Mouse (Mus musculus) stomach, embryonic 15.5 days (tissue): ENCODE measurements around the gene Cul7. TPM values are rescaled to one million over a fixed set of nuclear protein-coding genes. Genes with fewer than 3 reads are reported as not detected.

Experiments used
- ATAC-seq: fragments of 200-750 bp; cut with Nextera tagmentation; 2 replicates; pipeline ENCODE4 v1.8.0; 2017; ENCODE audit warnings: low read depth, moderate number of reproducible peaks, moderate TSS enrichment; ENCODE audit not compliant: insufficient read depth, low FRiP score
- H3K27ac ChIP-seq: fragments of 300-500 bp; sonication (generic); 2 replicates; pipeline ENCODE4 v1.5.1; 2015; ENCODE audit warnings: mild to moderate bottlenecking, inconsistent platforms
- H3K27me3 ChIP-seq: fragments of 300-500 bp; sonication (generic); replicated peaks from 2 replicates; pipeline ENCODE4 v1.6.1; 2015; ENCODE audit warnings: inconsistent platforms
- H3K36me3 ChIP-seq: fragments of 300-500 bp; sonication (generic); 2 replicates; pipeline ENCODE4 v1.6.1; 2015; ENCODE audit warnings: inconsistent platforms
- H3K4me1 ChIP-seq: fragments of 300-500 bp; sonication (generic); 2 replicates; pipeline ENCODE4 v1.6.1; 2015; ENCODE audit warnings: inconsistent platforms
- H3K4me2 ChIP-seq: fragments of 300-500 bp; sonication (generic); 2 replicates; pipeline ENCODE4 v1.6.1; 2015; ENCODE audit warnings: mild to moderate bottlenecking, inconsistent platforms
- H3K4me3 ChIP-seq: fragments of 300-500 bp; sonication (generic); replicated peaks from 2 replicates; pipeline ENCODE4 v1.5.1; 2015; ENCODE audit warnings: inconsistent platforms
- H3K9ac ChIP-seq: fragments of 300-500 bp; sonication (generic); 2 replicates; pipeline ENCODE4 v1.6.1; 2015; ENCODE audit warnings: inconsistent platforms
- H3K9me3 ChIP-seq: fragments of 300-500 bp; sonication (generic); 2 replicates; pipeline ENCODE4 v1.6.1; 2016; ENCODE audit warnings: inconsistent platforms
- WGBS: fragments of 180-500 bp; shearing (Covaris S2); methylation state at CpG from one replicate; pipeline ENCODE4 v1.1.7; 2015; 5-methylcytosine and 5-hydroxymethylcytosine counted together
- polyA plus RNA-seq: library from polyadenylated mRNA; unstranded; fragments of >200 nt; fragmentation: Nextera tagmentation; extraction: Ambion mirVana; gene quantifications from 2 replicates; pipeline ENCODE4 v1.2.1, GENCODE M21; 2015

The Cul7 gene
- polyA plus RNA-seq, 1 experiment from 2014 or later, result 42.9 TPM

GRCm38 (mm10) chr17:46629685-46630441 is 20.3 kb upstream of the Cul7 start:
- peaks cover 47% of the 10 kb centered on the region for H3K4me1 ChIP-seq
- peak overlapping the region; percentile 96 for H3K27ac ChIP-seq
- H3K9me3 ChIP-seq, result no peaks in the 10 kb centered on the region
- peak overlapping the region; percentile 19; the same call in 1 of the 2 replicates for H3K9ac ChIP-seq
- H3K4me2 ChIP-seq, result peak overlapping the region; percentile 71
- peak; percentile 82 for ATAC-seq
- peak overlapping the region; percentile 89 for H3K4me3 ChIP-seq
- H3K27me3 ChIP-seq, result no peaks in the 10 kb centered on the region
- peaks cover 13% of the 10 kb centered on the region for H3K36me3 ChIP-seq
- 7% methylated on average over 12 of the region's 12 CpGs for WGBS

GRCm38 (mm10) chr17:46636831-46637523 is 13.2 kb upstream of the Cul7 start:
- Histone ChIP-seq H3K27ac (no peak overlapping the region), H3K27me3 (no peaks in the 10 kb centered on the region), H3K4me1 (peaks cover 9% of the 10 kb centered on the region), H3K4me2 (peak overlapping the region; percentile 36), H3K9me3 (no peaks in the 10 kb centered on the region), H3K9ac (no peak overlapping the region), H3K4me3 (no peak overlapping the region), H3K36me3 (peaks cover 32% of the 10 kb centered on the region)
- 21% methylated on average over 15 of the region's 15 CpGs for whole genome bisulfite sequencing
- ATAC-seq, result no peak

GRCm38 (mm10) chr17:46639929-46640328 is 10.2 kb upstream of the Cul7 start:
- no peak overlapping the region for H3K9ac ChIP-seq
- H3K27me3 ChIP-seq, result no peaks in the 10 kb centered on the region
- WGBS, result 75% methylated on average over 9 of the region's 9 CpGs
- no peak for ATAC-seq
- no peak overlapping the region for H3K4me2 ChIP-seq
- H3K9me3 ChIP-seq, result no peaks in the 10 kb centered on the region
- no peak overlapping the region for H3K4me3 ChIP-seq
- H3K4me1 ChIP-seq, result peaks cover 23% of the 10 kb centered on the region
- peaks cover 23% of the 10 kb centered on the region for H3K36me3 ChIP-seq
- H3K27ac ChIP-seq, result no peak overlapping the region

GRCm38 (mm10) chr17:46642060-46642459 is 8.1 kb upstream of the Cul7 start:
- Histone ChIP-seq H3K9me3 (no peaks in the 10 kb centered on the region), H3K27ac (no peak overlapping the region), H3K4me1 (peaks cover 25% of the 10 kb centered on the region), H3K36me3 (peaks cover 13% of the 10 kb centered on the region), H3K9ac (no peak overlapping the region), H3K4me2 (no peak overlapping the region), H3K27me3 (no peaks in the 10 kb centered on the region), H3K4me3 (no peak overlapping the region)
- WGBS, result 85% methylated on average over 17 of the region's 17 CpGs
- ATAC-seq, result no peak

GRCm38 (mm10) chr17:46644152-46644805 is 5.9 kb upstream of the Cul7 start:
- peak overlapping the region; percentile 88; the same call in 1 of the 2 replicates for H3K27ac ChIP-seq
- no peak for ATAC-seq
- H3K4me3 ChIP-seq, result peak overlapping the region; percentile 80
- WGBS, result 81% methylated on average over 12 of the region's 12 CpGs
- peaks cover 13% of the 10 kb centered on the region for H3K36me3 ChIP-seq
- no peaks in the 10 kb centered on the region for H3K9me3 ChIP-seq
- H3K4me2 ChIP-seq, result peak overlapping the region; percentile 90
- no peaks in the 10 kb centered on the region for H3K27me3 ChIP-seq
- H3K9ac ChIP-seq, result no peak overlapping the region
- H3K4me1 ChIP-seq, result peaks cover 25% of the 10 kb centered on the region

GRCm38 (mm10) chr17:46644916-46645475 is 5.1 kb upstream of the Cul7 start:
- ATAC-seq, result peak; percentile 45
- H3K9me3 ChIP-seq, result no peaks in the 10 kb centered on the region
- H3K27ac ChIP-seq, result peak overlapping the region; percentile 88
- peak overlapping the region; percentile 80 for H3K4me3 ChIP-seq
- H3K4me2 ChIP-seq, result peak overlapping the region; percentile 90
- H3K4me1 ChIP-seq, result peaks cover 29% of the 10 kb centered on the region
- H3K9ac ChIP-seq, result peak overlapping the region; percentile 46; the same call in 1 of the 2 replicates
- H3K27me3 ChIP-seq, result no peaks in the 10 kb centered on the region
- 8% methylated on average over 11 of the region's 11 CpGs for WGBS
- peaks cover 13% of the 10 kb centered on the region for H3K36me3 ChIP-seq

- Histone ChIP-seq H3K4me3 (peak within 1 kb of the TSS; percentile 80), H3K9me3 (no peaks in the 10 kb centered on the region), H3K9ac (peak within 1 kb of the TSS; percentile 71), H3K27me3 (no peaks in the 10 kb centered on the region), H3K4me1 (peaks cover 31% of the 10 kb centered on the region), H3K36me3 (peaks cover 8% of the 10 kb centered on the region), H3K27ac (peak within 1 kb of the TSS; percentile 88), H3K4me2 (peak within 1 kb of the TSS; percentile 90)
- WGBS, result under 1% methylated on average over 53 of the region's 53 CpGs
- ATAC-seq, result peak; percentile 69
Measured at GRCm38 (mm10) chr17:46645561-46646321, 4.4 kb upstream of the Cul7 start, which contains the start of the genes Klc4 and Mrpl2. Gene Klc4 (minus strand): TSS chr17:46646022. Gene Mrpl2 (plus strand): TSS chr17:46646229.

GRCm38 (mm10) chr17:46646322-46646662 is 3.8 kb upstream of the Cul7 start:
- Histone ChIP-seq H3K4me2 (peak overlapping the region; percentile 57), H3K9ac (peak overlapping the region; percentile 71), H3K36me3 (peaks cover 6% of the 10 kb centered on the region), H3K4me1 (peaks cover 33% of the 10 kb centered on the region), H3K9me3 (no peaks in the 10 kb centered on the region), H3K27me3 (no peaks in the 10 kb centered on the region), H3K27ac (peak overlapping the region; percentile 84), H3K4me3 (peak overlapping the region; percentile 80)
- WGBS, result under 1% methylated on average over 19 of the region's 19 CpGs
- no peak for ATAC-seq

- Histone ChIP-seq H3K9me3 (no peaks in the 10 kb centered on the region), H3K4me2 (peak overlapping the region; percentile 57; the same call in 1 of the 2 replicates), H3K36me3 (no peaks in the 10 kb centered on the region; the same call in 1 of the 2 replicates), H3K27ac (no peak overlapping the region), H3K4me1 (peaks cover 43% of the 10 kb centered on the region), H3K4me3 (no peak overlapping the region), H3K9ac (no peak overlapping the region), H3K27me3 (no peaks in the 10 kb centered on the region)
- 90% methylated on average over 7 of the region's 7 CpGs for WGBS
- no peak for ATAC-seq
Measured at GRCm38 (mm10) chr17:46647279-46647678, 2.9 kb upstream of the Cul7 start.

- Histone ChIP-seq H3K27me3 (no peaks in the 10 kb centered on the region), H3K9me3 (no peaks in the 10 kb centered on the region), H3K4me3 (no peak overlapping the region), H3K4me2 (no peak overlapping the region), H3K9ac (no peak overlapping the region), H3K4me1 (peaks cover 48% of the 10 kb centered on the region), H3K27ac (no peak overlapping the region), H3K36me3 (peaks cover 10% of the 10 kb centered on the region)
- no peak for ATAC-seq
- 89% methylated on average over 9 of the region's 9 CpGs for WGBS
Measured at GRCm38 (mm10) chr17:46648436-46648835, 1.7 kb upstream of the Cul7 start.

GRCm38 (mm10) chr17:46649811-46650210 is 326 bp upstream of the Cul7 start:
- Histone ChIP-seq H3K9me3 (no peaks in the 10 kb centered on the region), H3K27me3 (no peaks in the 10 kb centered on the region)
- 27% methylated on average over 15 of the region's 15 CpGs for WGBS

More at GRCm38 (mm10) chr17:46649811-46650210, 326 bp upstream of the Cul7 start:
- peaks cover 39% of the 10 kb centered on the region for H3K4me1 ChIP-seq
- peaks cover 23% of the 10 kb centered on the region for H3K36me3 ChIP-seq
- ATAC-seq, result no peak
- H3K27ac ChIP-seq, result peak overlapping the region; percentile 96
- H3K4me3 ChIP-seq, result peak overlapping the region; percentile 67
- no peak overlapping the region; the same call in 1 of the 2 replicates for H3K9ac ChIP-seq
- H3K4me2 ChIP-seq, result peak overlapping the region; percentile 70
